Mouse (Mus musculus): ENCODE measurements around the gene Hk3.

Gene Hk3

DNA sequence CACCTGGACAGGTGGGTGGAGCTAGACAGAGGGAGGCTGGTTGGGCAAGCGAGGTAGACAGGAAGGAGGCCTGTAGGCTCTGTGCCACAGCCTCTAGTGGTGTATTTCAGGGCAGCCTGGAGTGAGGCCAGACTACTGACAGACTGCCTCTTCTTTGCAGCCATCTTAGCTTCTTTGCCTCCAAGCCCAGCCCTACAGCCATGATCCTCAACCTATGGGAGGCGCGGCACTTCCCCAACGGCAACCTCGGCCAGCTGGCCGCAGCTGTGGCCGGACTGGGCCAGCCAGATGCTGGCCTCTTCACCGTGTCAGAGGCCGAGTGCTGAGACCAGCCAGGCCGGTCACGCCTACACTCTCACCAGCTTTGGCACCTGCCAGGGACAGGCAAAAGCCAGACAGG, 16.5 kb downstream of the Hk3 start:
- no peak for DNase-seq (ENCODE audit: extremely low spot score, low spot score)

DNA sequence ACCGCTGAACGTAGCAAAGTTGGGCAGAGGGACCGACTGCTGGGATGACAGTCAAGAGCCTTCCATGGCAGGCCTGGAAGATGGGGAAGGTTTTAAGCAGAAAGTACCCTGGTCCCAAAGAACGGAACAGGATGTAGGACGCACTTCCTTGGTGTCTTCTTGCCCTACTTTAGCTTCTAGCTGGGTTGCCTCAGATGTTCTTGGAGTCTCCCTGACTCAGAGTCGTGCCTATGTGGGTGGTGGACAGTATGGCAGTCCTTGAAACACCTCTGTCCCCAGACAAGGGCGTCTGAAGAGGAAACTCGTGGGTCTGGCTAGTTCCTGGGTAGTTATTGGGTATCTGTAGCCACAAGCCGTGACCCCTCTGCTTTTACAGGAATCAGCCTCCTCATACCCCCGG, 19.1 kb downstream of the Hk3 start:
- DNase-seq (ENCODE audit: extremely low spot score, low spot score): no peak

GRCm38 (mm10) chr13:55000433-55000832, 20.8 kb downstream of the Hk3 start:
- DNase-seq (ENCODE audit: extremely low spot score, low spot score): no peak

GRCm38 (mm10) chr13:54997568-54997967, 23.6 kb downstream of the Hk3 start:
- DNase-seq (ENCODE audit: extremely low spot score, low spot score): no peak

GRCm38 (mm10) chr13:54995161-54995560, 26.0 kb downstream of the Hk3 start:
- no peak for DNase-seq (ENCODE audit: extremely low spot score, low spot score)

DNA sequence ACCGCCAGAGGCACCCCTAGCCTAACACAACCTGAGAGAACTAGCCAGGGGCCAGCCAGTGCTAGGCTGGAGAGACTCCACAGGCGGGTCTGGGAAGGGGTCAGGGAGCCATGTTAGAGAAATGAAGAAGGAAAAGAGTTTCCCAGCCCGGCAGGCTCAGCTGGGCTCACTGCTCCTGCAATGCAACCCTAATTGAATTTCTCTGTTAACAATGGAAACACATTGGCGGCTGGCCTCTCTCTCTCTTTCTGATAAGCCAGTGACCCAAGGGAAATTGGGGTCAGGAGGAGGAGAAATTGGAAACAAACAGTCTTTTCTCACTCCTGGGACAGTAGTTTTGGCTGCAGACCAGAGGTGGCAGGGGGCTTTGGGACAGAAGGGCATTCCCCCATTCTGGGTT, 26.6 kb downstream of the Hk3 start:
- peak; percentile 53 for DNase-seq (ENCODE audit: extremely low spot score, low spot score)

GRCm38 (mm10) chr13:54992215-54992614, 29.0 kb downstream of the Hk3 start:
- no peak for DNase-seq (ENCODE audit: extremely low spot score, low spot score)

DNA sequence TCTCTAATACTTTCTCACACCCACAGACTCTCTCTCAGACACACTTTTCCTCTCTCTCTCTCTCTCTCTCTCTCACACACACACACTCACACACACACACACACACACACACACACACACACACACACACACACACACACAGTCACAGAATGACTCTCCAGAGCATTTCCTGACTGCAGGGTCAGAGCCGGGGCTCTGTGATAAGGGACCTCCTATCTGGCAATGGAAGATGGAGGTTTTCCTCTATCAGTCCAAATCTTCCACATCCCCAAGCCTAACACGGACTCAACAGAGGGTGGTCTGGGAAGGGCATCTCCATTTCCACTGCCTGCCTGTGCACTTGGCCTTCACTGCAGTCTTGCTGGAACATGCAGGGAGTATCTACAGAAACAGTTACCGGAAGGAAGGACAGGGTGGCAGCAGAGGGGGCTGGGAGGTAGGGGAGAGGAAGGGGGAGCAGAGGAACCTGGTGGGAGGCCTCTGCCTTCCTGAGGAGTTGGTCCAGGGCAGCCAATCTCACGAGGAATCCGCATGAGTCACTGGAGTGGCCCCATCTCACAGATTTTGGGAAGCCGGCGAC, 32.9 kb downstream of the Hk3 start:
- DNase-seq (ENCODE audit: extremely low spot score, low spot score): no peak

GRCm38 (mm10) chr13:54987405-54987804, 33.8 kb downstream of the Hk3 start:
- no peak for DNase-seq (ENCODE audit: extremely low spot score, low spot score)

GRCm38 (mm10) chr13:54983614-54984013, 37.6 kb downstream of the Hk3 start:
- no peak for DNase-seq (ENCODE audit: extremely low spot score, low spot score)

GRCm38 (mm10) chr13:54983001-54983400, 38.2 kb downstream of the Hk3 start:
- DNase-seq (ENCODE audit: extremely low spot score, low spot score): no peak

DNA sequence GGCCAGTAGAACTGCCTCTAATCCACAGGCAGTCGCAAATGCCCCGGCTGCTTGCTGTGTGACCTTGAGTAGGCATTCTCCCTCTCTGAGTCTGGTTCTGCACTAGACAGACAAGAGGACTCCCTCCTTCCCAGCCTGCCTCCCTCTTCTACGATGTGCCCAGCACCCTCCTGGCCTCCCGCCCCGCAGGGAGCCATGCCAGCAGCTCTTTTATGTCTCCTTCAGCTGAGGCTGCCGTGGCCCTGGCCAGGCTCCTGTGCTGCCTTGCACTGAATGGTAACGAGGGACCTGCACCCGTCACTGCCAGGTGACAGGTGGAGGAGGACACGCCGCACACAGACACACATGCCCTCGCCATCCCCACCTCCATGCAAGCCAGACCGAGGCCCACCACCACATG, 40.2 kb downstream of the Hk3 start:
- DNase-seq (ENCODE audit: extremely low spot score, low spot score): no peak

DNA sequence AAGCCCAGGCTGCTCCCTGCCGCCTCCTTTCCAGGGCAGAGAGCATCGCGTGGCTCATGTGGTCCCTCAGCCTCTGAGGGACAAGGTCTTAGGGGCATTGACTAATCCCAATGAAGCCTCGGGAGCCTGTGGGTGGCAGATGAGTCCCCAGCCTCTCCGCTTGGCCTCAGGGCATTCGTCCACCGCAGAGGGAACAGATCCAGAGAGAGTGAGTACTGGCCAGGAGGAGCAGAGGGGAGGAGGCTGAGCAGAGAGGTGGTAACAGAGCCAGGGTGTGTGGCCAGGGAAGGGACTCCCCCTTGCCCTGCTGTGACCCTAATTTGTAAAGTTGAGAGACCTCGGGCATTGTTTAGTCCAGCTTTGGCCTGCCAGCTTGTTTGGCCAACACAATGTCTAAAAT, 42.4 kb downstream of the Hk3 start:
- DNase-seq (ENCODE audit: extremely low spot score, low spot score): no peak

GRCm38 (mm10) chr13:54975546-54975945, 45.6 kb downstream of the Hk3 start:
- no peak for DNase-seq (ENCODE audit: extremely low spot score, low spot score)

- peak; percentile 67 for DNase-seq (ENCODE audit: extremely low spot score, low spot score)
These were observed 50.5 kb downstream of the Hk3 start for GRCm38 (mm10) chr13:54970521-54971247.

- no peak for DNase-seq (ENCODE audit: extremely low spot score, low spot score)
These were observed 51.7 kb downstream of the Hk3 start for GRCm38 (mm10) chr13:54969513-54969912.

- DNase-seq (ENCODE audit: extremely low spot score, low spot score): no peak
These were observed 52.5 kb downstream of the Hk3 start for GRCm38 (mm10) chr13:54968636-54969035.

- no peak for DNase-seq (ENCODE audit: extremely low spot score, low spot score)
These were observed 53.7 kb downstream of the Hk3 start for GRCm38 (mm10) chr13:54967501-54967900.

- no peak for DNase-seq (ENCODE audit: extremely low spot score, low spot score)
These were observed 55.9 kb downstream of the Hk3 start for GRCm38 (mm10) chr13:54965256-54965655.

- DNase-seq (ENCODE audit: extremely low spot score, low spot score): no peak
These were observed 60.7 kb downstream of the Hk3 start for GRCm38 (mm10) chr13:54960491-54960890.

DNA sequence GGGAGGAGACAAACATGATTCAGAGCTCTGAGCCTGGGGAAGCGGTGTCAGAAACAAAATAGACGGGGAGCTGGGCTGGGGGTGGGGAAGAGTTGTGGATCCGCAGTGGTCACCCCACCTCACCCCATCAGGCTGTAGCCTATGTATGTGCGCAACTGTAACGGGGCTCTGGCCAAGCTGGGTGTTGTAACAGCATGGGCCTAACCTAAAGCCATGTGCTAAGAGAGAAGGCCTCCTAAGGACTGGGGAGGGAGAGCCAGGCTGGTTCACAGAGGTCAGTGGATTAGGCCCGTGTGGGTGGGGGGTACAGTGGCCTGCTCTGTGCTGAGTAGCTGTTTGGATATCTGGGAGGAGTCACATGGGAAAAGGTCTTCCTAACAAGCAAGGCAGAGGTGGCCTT, 61.3 kb downstream of the Hk3 start:
- no peak for DNase-seq (ENCODE audit: extremely low spot score, low spot score)

DNA sequence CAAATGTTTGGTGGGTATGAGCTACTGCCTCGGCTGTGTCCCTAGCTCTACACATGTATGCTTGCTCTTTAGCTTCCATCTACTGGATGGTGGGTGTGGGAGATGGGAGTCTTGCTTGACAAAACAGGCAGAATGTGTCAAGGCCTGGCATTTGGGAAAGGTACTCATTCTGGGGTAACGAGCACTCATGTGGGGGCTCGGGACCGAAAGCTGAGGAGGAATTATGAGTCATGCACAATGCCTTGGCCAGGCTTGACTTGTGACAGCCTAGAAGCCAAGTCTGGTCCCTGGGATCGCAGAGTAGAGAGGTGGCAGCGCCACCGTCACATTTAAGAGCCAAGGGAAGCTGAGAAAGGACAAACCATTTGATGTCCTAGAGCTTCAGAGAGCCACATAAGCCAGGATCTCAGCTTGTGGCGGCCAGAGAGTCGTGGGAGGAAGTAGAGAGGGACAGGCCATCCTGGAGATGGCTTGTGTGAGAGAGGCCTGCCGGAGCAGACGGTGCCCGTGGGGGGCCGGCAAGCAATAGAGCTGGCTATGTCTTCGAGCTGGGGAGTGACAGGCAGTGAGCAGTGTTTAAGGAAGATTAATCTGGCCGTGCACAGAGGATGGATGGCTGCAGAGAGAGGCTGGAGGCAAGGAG, 62.0 kb downstream of the Hk3 start:
- DNase-seq (ENCODE audit: extremely low spot score, low spot score): no peak

GRCm38 (mm10) chr13:54957281-54957680, 63.9 kb downstream of the Hk3 start:
- no peak for DNase-seq (ENCODE audit: extremely low spot score, low spot score)
